Mouse (Mus musculus): Measurements from ENCODE around the gene Zbtb17. TPM values are rescaled to one million over a fixed set of nuclear protein-coding genes. Genes with fewer than 3 reads are reported as not detected.

Gene Zbtb17
- polyA plus RNA-seq, 1 experiment from 2014 or later = 42.7 TPM

DNA sequence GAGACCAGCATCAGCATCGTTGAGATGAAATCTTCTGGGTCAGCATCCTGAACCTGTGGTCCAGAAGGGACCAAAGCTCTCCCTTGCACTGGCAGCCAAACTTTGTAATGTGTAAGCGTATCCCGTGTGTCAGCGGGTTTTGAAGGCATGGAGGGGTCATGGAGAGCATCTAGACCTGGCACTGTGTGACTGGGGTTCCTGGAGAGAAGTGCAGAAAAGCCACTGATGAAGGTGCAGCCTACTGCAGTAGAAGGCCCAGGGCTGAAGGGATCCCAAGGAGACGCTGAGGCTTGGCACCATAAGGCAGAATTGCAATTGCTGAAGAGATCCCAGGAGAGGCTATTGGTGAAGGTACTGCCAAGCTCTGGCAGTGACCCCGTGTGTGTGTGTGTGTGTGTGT, 15.1 kb upstream of the Zbtb17 start:
- Histone ChIP-seq H3K27me3 (0 out of 2 replicates have a peak, but pooled peaks cover 3% of the 10 kb centered on the region), H3K4me2 (no peak overlapping the region), H3K9ac (no peak overlapping the region), H3K36me3 (no peaks in the 10 kb centered on the region), H3K4me1 (replicated peaks) (peaks cover 12% of the 10 kb centered on the region), H3K27ac (replicated peaks) (no peak overlapping the region), H3K4me3 (no peak overlapping the region), H3K9me3 (no peaks in the 10 kb centered on the region)
- no peak for ATAC-seq (ENCODE audit: low FRiP score, low read depth)
- WGBS = 79% methylated on average over 6 of the region's 6 CpGs

DNA sequence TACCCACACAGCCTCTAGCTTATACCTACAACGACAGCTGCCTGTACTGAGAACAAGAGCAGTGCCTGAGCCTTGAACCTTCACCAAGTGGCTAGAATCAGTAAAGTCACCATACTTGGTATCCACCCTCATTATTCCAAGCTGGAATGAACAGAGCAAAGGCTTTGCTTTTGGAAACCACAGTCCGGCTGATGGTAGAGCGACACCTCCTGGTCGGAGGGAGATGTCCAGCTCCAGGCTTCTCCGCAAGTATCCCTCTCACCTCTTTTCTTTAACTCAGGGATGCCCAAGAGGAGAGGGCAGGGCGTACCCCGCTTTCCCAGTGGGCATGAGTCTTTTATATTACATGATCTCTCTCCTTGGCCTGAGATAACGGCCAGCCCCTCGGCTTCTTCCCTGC, 14.6 kb upstream of the Zbtb17 start:
- WGBS = 51% methylated on average over 9 of the region's 9 CpGs

DNA sequence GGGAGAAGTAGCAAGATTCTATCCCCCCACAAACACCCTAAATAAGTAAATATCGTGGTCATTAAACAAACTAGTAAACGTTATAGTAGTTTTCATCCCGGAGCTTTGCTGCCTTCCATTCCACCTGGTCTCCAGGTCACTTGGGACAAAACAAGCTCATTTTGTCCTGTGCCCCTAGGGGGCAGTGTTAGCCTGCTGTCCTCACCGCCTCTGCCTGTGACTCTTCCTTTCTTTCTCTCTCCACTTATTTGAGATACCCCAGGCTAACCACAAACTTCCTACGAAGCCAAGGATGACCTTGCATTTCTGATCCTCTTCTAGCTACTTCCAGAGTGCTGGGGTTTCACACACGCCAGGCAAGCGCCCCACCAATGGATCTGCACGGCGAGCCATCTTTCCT, 13.5 kb upstream of the Zbtb17 start:
- Histone ChIP-seq H3K9me3 (no peaks in the 10 kb centered on the region), H3K36me3 (no peaks in the 10 kb centered on the region), H3K27ac (replicated peaks) (no peak overlapping the region), H3K9ac (no peak overlapping the region), H3K4me1 (replicated peaks) (peaks cover under 1% of the 10 kb centered on the region; the same call in 1 of the 2 replicates), H3K4me2 (no peak overlapping the region), H3K27me3 (no peaks in the 10 kb centered on the region), H3K4me3 (no peak overlapping the region)
- ATAC-seq (ENCODE audit: low FRiP score, low read depth) = no peak
- 46% methylated on average over 9 of the region's 9 CpGs for WGBS

More for the DNA sequence above, 14.6 kb upstream of the Zbtb17 start:
- ATAC-seq (ENCODE audit: low FRiP score, low read depth) = no peak
- Histone ChIP-seq H3K4me2 (no peak overlapping the region), H3K27me3 (0 out of 2 replicates have a peak, but pooled peaks cover 2% of the 10 kb centered on the region), H3K9me3 (no peaks in the 10 kb centered on the region), H3K27ac (replicated peaks) (no peak overlapping the region), H3K9ac (no peak overlapping the region), H3K4me3 (no peak overlapping the region), H3K4me1 (replicated peaks) (peaks cover 12% of the 10 kb centered on the region), H3K36me3 (no peaks in the 10 kb centered on the region)

DNA sequence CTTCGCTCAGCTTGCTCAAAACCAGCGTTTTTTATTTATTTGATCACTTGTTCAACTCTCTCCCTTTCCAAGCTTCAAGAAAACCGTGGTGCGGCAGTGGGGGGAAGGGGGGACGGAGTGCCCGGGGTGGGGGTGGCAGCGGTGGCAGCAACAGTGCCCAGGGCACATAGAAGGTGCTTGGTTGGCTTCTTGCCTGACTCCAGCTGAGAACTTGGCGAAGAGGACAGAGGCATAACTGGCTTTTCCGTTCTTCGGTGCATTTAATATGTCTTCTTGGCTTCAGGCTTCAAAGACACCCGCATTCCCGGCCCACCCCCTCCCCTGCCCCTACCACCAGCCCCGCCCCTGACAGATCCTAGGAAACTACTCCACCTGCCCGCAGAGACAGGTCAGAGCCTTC, 11.8 kb upstream of the Zbtb17 start:
- H3K9me3 ChIP-seq = no peaks in the 10 kb centered on the region
- H3K27me3 ChIP-seq = no peaks in the 10 kb centered on the region
- no peak overlapping the region for H3K4me3 ChIP-seq
- H3K4me1 ChIP-seq (replicated peaks) = no peaks in the 10 kb centered on the region
- no peak overlapping the region for H3K9ac ChIP-seq
- WGBS = 58% methylated on average over 14 of the region's 14 CpGs
- ATAC-seq (ENCODE audit: low FRiP score, low read depth) = no peak
- no peak overlapping the region for H3K4me2 ChIP-seq
- no peak overlapping the region for H3K27ac ChIP-seq (replicated peaks)
- H3K36me3 ChIP-seq = no peaks in the 10 kb centered on the region

DNA sequence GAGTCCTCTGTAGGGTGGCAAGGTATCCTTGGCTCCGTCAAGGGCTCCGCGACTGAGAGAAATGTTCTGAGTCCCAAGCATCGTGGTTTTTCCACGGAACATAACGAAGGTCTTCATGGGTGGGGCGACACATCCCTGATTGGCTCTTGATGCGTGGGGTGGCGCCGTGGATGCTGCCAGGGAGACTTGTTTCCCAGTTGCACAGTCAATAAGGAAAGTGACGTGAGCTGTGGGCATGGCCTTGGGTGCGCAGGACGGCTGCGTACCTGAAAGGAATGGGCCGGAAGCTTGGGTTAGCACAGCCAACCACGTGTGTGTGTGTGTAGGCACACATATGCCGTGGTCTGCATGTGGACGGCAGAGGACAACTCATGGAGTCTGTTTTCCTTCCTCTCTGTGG, 11.3 kb upstream of the Zbtb17 start:
- no peak for ATAC-seq (ENCODE audit: low FRiP score, low read depth)

DNA sequence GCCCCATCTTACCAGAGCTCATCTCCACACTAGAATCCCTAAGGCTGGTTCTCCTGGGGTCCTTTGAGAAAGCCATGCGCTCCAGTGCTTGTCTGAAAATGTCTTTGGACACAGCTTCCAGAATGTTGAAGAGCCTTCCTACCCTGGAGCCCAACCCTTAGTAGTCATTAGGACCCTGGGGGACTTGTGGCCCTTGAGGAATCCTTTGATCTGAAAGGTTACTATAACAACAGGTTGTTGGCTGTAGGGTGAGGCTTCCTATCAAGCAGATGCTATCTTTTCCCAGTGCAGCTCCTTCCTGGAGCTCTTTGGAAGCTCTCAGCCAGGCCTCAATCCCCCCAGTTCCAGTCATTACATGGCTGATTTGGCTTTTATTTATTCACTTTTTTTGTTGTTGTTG, 8.5 kb upstream of the Zbtb17 start, which contains the start of gene Srarp:
Gene Srarp (minus strand): TSS at position 132 of the 400 bp plus-strand sequence.
- no peaks in the 10 kb centered on the region for H3K36me3 ChIP-seq
- no peak within 1 kb of the TSS for H3K4me2 ChIP-seq
- no peak within 1 kb of the TSS for H3K27ac ChIP-seq (replicated peaks)
- no peak within 1 kb of the TSS for H3K4me3 ChIP-seq
- H3K9me3 ChIP-seq = no peaks in the 10 kb centered on the region
- 92% methylated on average over 1 of the region's 1 CpGs for WGBS
- no peaks in the 10 kb centered on the region for H3K4me1 ChIP-seq (replicated peaks)
- ATAC-seq (ENCODE audit: low FRiP score, low read depth) = no peak
- H3K9ac ChIP-seq = no peak within 1 kb of the TSS
- H3K27me3 ChIP-seq = no peaks in the 10 kb centered on the region

More for the DNA sequence above, 11.3 kb upstream of the Zbtb17 start:
- no peaks in the 10 kb centered on the region for H3K4me1 ChIP-seq (replicated peaks)
- no peaks in the 10 kb centered on the region for H3K9me3 ChIP-seq
- H3K4me3 ChIP-seq = no peak overlapping the region
- H3K27ac ChIP-seq (replicated peaks) = no peak overlapping the region
- H3K4me2 ChIP-seq = no peak overlapping the region
- H3K36me3 ChIP-seq = no peaks in the 10 kb centered on the region
- H3K9ac ChIP-seq = no peak overlapping the region
- H3K27me3 ChIP-seq = no peaks in the 10 kb centered on the region
- WGBS = 85% methylated on average over 18 of the region's 18 CpGs

DNA sequence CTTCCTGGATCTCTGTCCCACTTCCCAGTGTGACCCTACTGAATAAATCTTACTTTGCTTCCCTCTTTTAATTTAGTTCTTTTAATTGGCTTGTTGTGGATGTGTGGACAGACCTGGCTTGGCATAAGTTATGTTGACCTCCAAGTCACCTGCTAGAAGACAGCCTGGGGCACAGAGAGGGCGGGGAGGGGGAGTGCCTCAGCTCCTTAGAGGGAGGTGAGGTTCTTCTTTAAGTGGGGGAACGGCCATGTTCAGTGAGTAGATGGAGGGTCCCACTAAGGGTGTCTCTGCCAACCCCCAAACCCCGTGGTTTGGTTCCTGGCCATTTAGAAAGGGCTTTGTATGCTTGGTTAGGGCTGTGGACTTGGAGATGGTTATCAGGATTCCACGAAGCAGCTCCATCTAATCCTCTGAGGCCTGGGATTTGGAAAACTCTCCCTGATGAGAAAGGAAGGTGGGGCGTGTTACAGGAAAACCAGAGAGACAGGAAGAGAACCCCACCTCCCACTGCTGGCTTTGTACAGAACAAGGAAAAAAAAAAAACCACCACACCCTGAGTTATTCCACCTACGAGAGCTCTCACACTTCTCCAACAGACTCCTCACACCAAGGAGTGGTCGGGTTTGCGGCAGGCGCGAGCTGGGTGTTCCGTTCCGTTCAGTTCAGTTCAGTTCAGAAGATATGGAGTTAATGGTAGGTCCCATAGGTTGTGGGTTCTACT, 5.2 kb upstream of the Zbtb17 start:
- Histone ChIP-seq H3K27me3 (no peaks in the 10 kb centered on the region), H3K4me3 (no peak overlapping the region), H3K4me2 (no peak overlapping the region), H3K4me1 (replicated peaks) (peaks cover 7% of the 10 kb centered on the region), H3K9me3 (no peaks in the 10 kb centered on the region), H3K36me3 (no peaks in the 10 kb centered on the region), H3K27ac (replicated peaks) (no peak overlapping the region), H3K9ac (no peak overlapping the region)
- no peak for ATAC-seq (ENCODE audit: low FRiP score, low read depth)
- 87% methylated on average over 12 of the region's 12 CpGs for WGBS

DNA sequence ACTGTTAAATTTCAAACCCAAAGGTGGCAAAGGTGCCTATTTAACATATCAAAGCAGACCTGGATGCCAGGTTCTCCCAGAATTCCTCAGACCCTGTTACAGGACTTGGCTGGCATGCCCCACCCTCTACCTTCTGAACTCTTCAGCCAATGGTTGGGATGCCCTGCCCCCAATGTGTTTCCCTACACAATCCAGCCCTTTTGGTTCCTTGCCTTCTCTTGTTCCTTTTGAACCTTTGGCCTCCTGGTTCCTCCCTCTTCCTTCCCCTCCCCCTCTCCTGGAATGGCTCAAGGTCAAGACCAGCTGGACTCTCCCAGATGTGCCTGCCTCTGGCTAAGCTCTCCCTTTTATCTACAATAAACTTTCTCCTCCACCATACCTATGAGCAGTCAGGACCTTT, 3.6 kb upstream of the Zbtb17 start:
- Histone ChIP-seq H3K4me1 (replicated peaks) (peaks cover 15% of the 10 kb centered on the region), H3K27me3 (no peaks in the 10 kb centered on the region), H3K9me3 (no peaks in the 10 kb centered on the region), H3K36me3 (no peaks in the 10 kb centered on the region), H3K9ac (no peak overlapping the region), H3K4me3 (no peak overlapping the region), H3K4me2 (no peak overlapping the region), H3K27ac (replicated peaks) (no peak overlapping the region)
- no peak for ATAC-seq (ENCODE audit: low FRiP score, low read depth)

DNA sequence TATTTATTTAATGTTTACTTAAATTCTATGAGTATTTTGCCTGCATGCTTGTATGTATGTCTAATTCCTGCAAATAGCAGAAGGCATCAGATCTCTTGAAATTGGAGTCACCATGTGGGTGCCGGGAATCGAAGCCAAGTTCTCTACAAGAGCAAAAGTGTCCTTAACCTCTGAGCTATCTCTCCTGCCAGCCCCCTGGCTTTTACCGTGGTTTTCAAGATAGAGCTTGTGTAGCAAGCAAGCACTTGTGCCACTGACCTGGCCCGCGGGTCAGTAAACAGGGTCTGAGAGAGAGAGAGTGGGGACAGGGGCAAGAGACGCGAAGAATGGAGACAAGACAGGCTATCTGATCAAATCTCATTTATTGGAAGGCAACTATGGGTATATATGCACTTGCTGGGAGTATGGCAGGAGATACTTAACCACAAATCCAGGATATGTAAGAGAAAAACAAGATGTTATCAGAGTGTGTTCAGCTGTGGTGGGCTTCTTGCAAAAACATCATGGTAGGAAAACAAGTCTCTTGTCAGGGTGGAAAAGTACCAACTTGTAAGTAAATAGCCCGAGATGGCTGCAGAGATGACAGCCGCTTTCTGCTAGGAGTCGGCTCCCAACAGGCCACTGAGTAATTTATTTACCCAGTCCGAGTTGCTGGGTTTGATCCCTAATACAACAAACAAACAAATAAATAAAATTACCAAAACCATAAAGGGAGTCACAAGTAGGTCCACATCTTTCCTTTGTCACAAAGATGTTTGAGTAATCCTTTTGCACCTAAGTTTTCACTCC, 619 bp upstream of the Zbtb17 start:
- Histone ChIP-seq H3K36me3 (peaks cover 19% of the 10 kb centered on the region), H3K9ac (peak overlapping the region; percentile 93), H3K27me3 (no peaks in the 10 kb centered on the region), H3K4me3 (peak overlapping the region; percentile 98), H3K4me1 (replicated peaks) (peaks cover 24% of the 10 kb centered on the region), H3K4me2 (peak overlapping the region; percentile 59), H3K9me3 (no peaks in the 10 kb centered on the region), H3K27ac (replicated peaks) (0 out of 2 replicates have a peak overlapping the region, but pooled peaks have one; percentile 40)
- ATAC-seq (ENCODE audit: low FRiP score, low read depth) = no peak
- WGBS = 50% methylated on average over 11 of the region's 11 CpGs

DNA sequence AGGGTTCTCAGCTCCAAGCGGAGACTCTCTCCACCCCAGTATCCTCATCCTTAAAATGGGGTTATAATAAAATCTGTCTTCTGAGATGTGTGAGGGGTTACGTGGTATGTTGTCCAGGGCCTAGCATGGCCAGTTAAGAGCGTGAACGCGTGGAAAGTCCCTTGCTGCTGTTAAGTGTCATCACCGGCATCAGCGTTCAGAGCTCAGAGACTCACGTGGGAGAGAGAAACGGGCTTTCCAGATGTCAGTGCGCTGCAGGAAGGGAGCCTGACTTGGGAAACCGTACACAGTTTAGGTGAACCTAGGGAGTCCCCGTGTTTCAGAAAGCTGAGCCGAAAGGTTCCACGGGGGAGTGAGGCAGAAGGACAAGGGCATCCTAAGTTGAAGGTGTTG, 870 bp downstream of the Zbtb17 start:
- Histone ChIP-seq H3K27me3 (no peaks in the 10 kb centered on the region), H3K9ac (peak overlapping the region; percentile 93), H3K4me2 (peak overlapping the region; percentile 59), H3K4me1 (replicated peaks) (peaks cover 24% of the 10 kb centered on the region), H3K36me3 (peaks cover 31% of the 10 kb centered on the region), H3K4me3 (peak overlapping the region; percentile 98), H3K9me3 (no peaks in the 10 kb centered on the region), H3K27ac (replicated peaks) (0 out of 2 replicates have a peak overlapping the region, but pooled peaks have one; percentile 86)
- ATAC-seq (ENCODE audit: low FRiP score, low read depth) = no peak; the same call in 1 of the 2 replicates
- WGBS = 18% methylated on average over 14 of the region's 14 CpGs

DNA sequence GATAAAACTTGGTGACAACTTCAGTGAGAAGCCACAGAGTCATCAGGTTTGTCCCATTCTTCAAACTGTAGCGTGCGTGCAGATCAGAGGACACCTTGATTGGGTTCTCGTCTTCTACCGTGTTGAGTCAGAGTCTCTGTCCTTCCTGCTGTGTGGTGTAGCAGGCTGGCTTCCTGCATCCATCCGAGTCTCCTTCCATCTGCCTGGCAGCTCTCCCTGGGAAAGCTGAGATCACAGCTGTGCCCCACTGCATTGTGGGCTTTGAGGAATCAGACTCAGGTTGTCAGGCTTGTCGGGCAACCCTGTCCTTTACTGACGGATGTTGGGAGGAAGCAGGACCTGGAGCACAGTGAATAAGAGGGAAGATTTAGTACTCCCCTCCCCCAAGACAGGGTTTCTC, 1.8 kb downstream of the Zbtb17 start:
- ATAC-seq (ENCODE audit: low FRiP score, low read depth) = no peak
- Histone ChIP-seq H3K36me3 (peaks cover 32% of the 10 kb centered on the region), H3K9ac (no peak overlapping the region), H3K27ac (replicated peaks) (no peak overlapping the region), H3K4me2 (peak overlapping the region; percentile 59; the same call in 1 of the 2 replicates), H3K4me3 (0 out of 2 replicates have a peak overlapping the region, but pooled peaks have one; percentile 0), H3K4me1 (replicated peaks) (peaks cover 24% of the 10 kb centered on the region), H3K9me3 (no peaks in the 10 kb centered on the region), H3K27me3 (no peaks in the 10 kb centered on the region)
- 70% methylated on average over 7 of the region's 7 CpGs for WGBS

DNA sequence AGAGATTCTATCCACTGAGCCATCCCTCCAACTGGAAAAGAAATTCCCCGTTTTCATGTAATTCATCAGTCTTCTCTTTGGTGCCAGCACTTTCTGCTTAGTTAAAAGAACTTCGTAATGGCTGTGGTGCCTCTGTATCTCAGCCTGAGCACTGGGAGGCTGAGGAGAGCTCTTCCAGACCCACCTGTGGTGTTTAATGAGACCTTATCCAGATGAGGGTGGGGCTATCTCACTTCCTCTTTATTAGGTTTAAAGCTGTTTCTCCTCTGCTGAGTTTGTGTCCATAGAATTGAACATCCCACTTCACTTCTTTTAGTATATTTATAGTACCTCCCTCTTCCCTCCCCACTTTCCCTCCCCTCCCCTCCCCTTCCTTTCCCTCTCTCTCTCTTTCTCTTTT, 6.8 kb downstream of the Zbtb17 start:
- Histone ChIP-seq H3K27ac (replicated peaks) (no peak overlapping the region), H3K36me3 (peaks cover 47% of the 10 kb centered on the region), H3K4me3 (no peak overlapping the region), H3K9ac (no peak overlapping the region), H3K27me3 (no peaks in the 10 kb centered on the region), H3K4me2 (no peak overlapping the region), H3K4me1 (replicated peaks) (peaks cover 7% of the 10 kb centered on the region), H3K9me3 (no peaks in the 10 kb centered on the region)
- WGBS = 84% methylated on average over 2 of the region's 2 CpGs
- ATAC-seq (ENCODE audit: low FRiP score, low read depth) = no peak

Measured in hindbrain, embryonic 15.5 days (tissue).